Mouse (Mus musculus) right cerebral cortex, postnatal 4 days (tissue): ENCODE data around the gene Pde4d.

Experiments
- DNase-seq: peaks from one replicate; pipeline ENCODE4 v3.0.0-alpha.2; 2022

Pde4d gene

GRCm38 (mm10) chr13:108492886-108493285, 43.1 kb downstream of the Pde4d start:
- DNase-seq = no peak

- no peak for DNase-seq
These were observed 44.6 kb downstream of the Pde4d start for GRCm38 (mm10) chr13:108494365-108494764.

GRCm38 (mm10) chr13:108497768-108498167, 48.0 kb downstream of the Pde4d start:
- DNase-seq = no peak

- DNase-seq = no peak
These were observed 48.5 kb downstream of the Pde4d start for GRCm38 (mm10) chr13:108498247-108498743.

GRCm38 (mm10) chr13:108498773-108499313, 49.1 kb downstream of the Pde4d start:
- no peak for DNase-seq

GRCm38 (mm10) chr13:108501386-108501785, 51.6 kb downstream of the Pde4d start:
- DNase-seq = no peak

- DNase-seq = no peak
These were observed 74.8 kb downstream of the Pde4d start for GRCm38 (mm10) chr13:108524548-108524947.

- DNase-seq = no peak
These were observed 75.2 kb downstream of the Pde4d start for GRCm38 (mm10) chr13:108524969-108525368.

- no peak for DNase-seq
These were observed 76.7 kb downstream of the Pde4d start for GRCm38 (mm10) chr13:108526258-108527007.

GRCm38 (mm10) chr13:108527090-108527770, 77.5 kb downstream of the Pde4d start:
- no peak for DNase-seq

- DNase-seq = no peak
These were observed 78.6 kb downstream of the Pde4d start for GRCm38 (mm10) chr13:108528343-108528742.

GRCm38 (mm10) chr13:108532875-108533274, 83.1 kb downstream of the Pde4d start:
- DNase-seq = no peak

- DNase-seq = no peak
These were observed 86.7 kb downstream of the Pde4d start for GRCm38 (mm10) chr13:108536436-108536835.

GRCm38 (mm10) chr13:108536951-108537350, 87.2 kb downstream of the Pde4d start:
- DNase-seq = no peak

- no peak for DNase-seq
These were observed 89.1 kb downstream of the Pde4d start for GRCm38 (mm10) chr13:108538760-108539369.

GRCm38 (mm10) chr13:108541488-108541887, 91.7 kb downstream of the Pde4d start:
- no peak for DNase-seq

GRCm38 (mm10) chr13:108542342-108542761, 92.6 kb downstream of the Pde4d start:
- DNase-seq = no peak

GRCm38 (mm10) chr13:108552288-108552687, 102.5 kb downstream of the Pde4d start:
- DNase-seq = no peak

- DNase-seq = no peak
These were observed 103.2 kb downstream of the Pde4d start for GRCm38 (mm10) chr13:108552995-108553394.

GRCm38 (mm10) chr13:108554901-108555300, 105.2 kb downstream of the Pde4d start:
- DNase-seq = no peak

GRCm38 (mm10) chr13:108596938-108597337, 147.2 kb downstream of the Pde4d start:
- no peak for DNase-seq

- DNase-seq = no peak
These were observed 148.9 kb downstream of the Pde4d start for GRCm38 (mm10) chr13:108598673-108599072.

- peak; percentile 33 for DNase-seq
These were observed 149.6 kb downstream of the Pde4d start for GRCm38 (mm10) chr13:108599186-108599900.
